Mouse (Mus musculus): ENCODE measurements at regions not wholly inside any gene's neighbourhood (a gene's known extent, or its start where the extent isn't known, plus 50 kb on each side); places are given as distances from the start of the nearest gene placed in this dataset.
"Not testable (repeated sequence)": the region's sequence is repeated elsewhere in the genome, so short reads cannot be mapped to it uniquely, and the experiment has no call there.

GRCm38 (mm10) chr17:47239086-47239485, 129.6 kb upstream of the Mrps10 start:
- TF ChIP-seq POLR2A (IDR thresholded peaks at IDR 0.05; ENCODE audit: borderline replicate concordance, extremely low read depth, insufficient read depth, insufficient read length) = no peak
- WGBS = 89% methylated on average over 4 of the region's 4 CpGs
- no peak overlapping the region for H3K27ac ChIP-seq (replicated peaks; ENCODE audit: low read depth, low read length)
- H3K36me3 ChIP-seq (ENCODE audit: control insufficient read depth, insufficient read depth, low read length) = peaks cover 45% of the 10 kb centered on the region
- H3K9me3 ChIP-seq (ENCODE audit: control insufficient read depth, low read length) = no peaks in the 10 kb centered on the region
- H3K9ac ChIP-seq (ENCODE audit: low read depth, low read length, severe bottlenecking) = no peak overlapping the region
- DNase-seq (ENCODE audit: low spot score) (no peak), ATAC-seq (ENCODE audit: low FRiP score, low read depth) (no peak)
- no peak overlapping the region for H3K4me2 ChIP-seq (replicated peaks; ENCODE audit: low read depth, low read length, severe bottlenecking)
- H3K4me3 ChIP-seq (replicated peaks; ENCODE audit: low read length) = no peak overlapping the region
- H3K4me1 ChIP-seq (ENCODE audit: control insufficient read depth, insufficient read depth, low read length) = no peaks in the 10 kb centered on the region
- H3K27me3 ChIP-seq (ENCODE audit: control insufficient read depth, insufficient read depth, low read length) = no peaks in the 10 kb centered on the region

GRCm38 (mm10) chr17:47237881-47238280, 130.8 kb upstream of the Mrps10 start:
- not testable (repeated sequence) for H3K27me3 ChIP-seq (ENCODE audit: control insufficient read depth, insufficient read depth, low read length); ATAC-seq (ENCODE audit: low FRiP score, low read depth); H3K9me3 ChIP-seq (ENCODE audit: control insufficient read depth, low read length); H3K9ac ChIP-seq (ENCODE audit: low read depth, low read length, severe bottlenecking); H3K4me1 ChIP-seq (ENCODE audit: control insufficient read depth, insufficient read depth, low read length); H3K4me2 ChIP-seq (replicated peaks; ENCODE audit: low read depth, low read length, severe bottlenecking); DNase-seq (ENCODE audit: low spot score); H3K4me3 ChIP-seq (replicated peaks; ENCODE audit: low read length); H3K27ac ChIP-seq (replicated peaks; ENCODE audit: low read depth, low read length)
- WGBS = 92% methylated on average over 3 of the region's 3 CpGs
- peaks cover 38% of the 10 kb centered on the region for H3K36me3 ChIP-seq (ENCODE audit: control insufficient read depth, insufficient read depth, low read length)

- H3K9me3 ChIP-seq (ENCODE audit: control insufficient read depth, low read length) = peaks cover 1% of the 10 kb centered on the region; the same call in 1 of the 2 replicates
- ATAC-seq (ENCODE audit: low FRiP score, low read depth) (no peak), DNase-seq (ENCODE audit: low spot score) (no peak)
- H3K27ac ChIP-seq (replicated peaks; ENCODE audit: low read depth, low read length) = no peak overlapping the region
- H3K4me1 ChIP-seq (ENCODE audit: control insufficient read depth, insufficient read depth, low read length) = no peaks in the 10 kb centered on the region
- H3K4me2 ChIP-seq (replicated peaks; ENCODE audit: low read depth, low read length, severe bottlenecking) = no peak overlapping the region
- TF ChIP-seq POLR2A (IDR thresholded peaks at IDR 0.05; ENCODE audit: borderline replicate concordance, extremely low read depth, insufficient read depth, insufficient read length) = no peak
- no peak overlapping the region for H3K9ac ChIP-seq (ENCODE audit: low read depth, low read length, severe bottlenecking)
- H3K36me3 ChIP-seq (ENCODE audit: control insufficient read depth, insufficient read depth, low read length) = peaks cover 52% of the 10 kb centered on the region
- 81% methylated on average over 11 of the region's 11 CpGs for WGBS
- no peaks in the 10 kb centered on the region for H3K27me3 ChIP-seq (ENCODE audit: control insufficient read depth, insufficient read depth, low read length)
- H3K4me3 ChIP-seq (replicated peaks; ENCODE audit: low read length) = no peak overlapping the region
Observed at GRCm38 (mm10) chr17:47234343-47234742, 134.3 kb upstream of the Mrps10 start.

- no peak overlapping the region for H3K9ac ChIP-seq (ENCODE audit: low read depth, low read length, severe bottlenecking)
- H3K9me3 ChIP-seq (ENCODE audit: control insufficient read depth, low read length) = peaks cover 6% of the 10 kb centered on the region; the same call in 1 of the 2 replicates
- H3K27ac ChIP-seq (replicated peaks; ENCODE audit: low read depth, low read length) = no peak overlapping the region
- 28% methylated on average over 8 of the region's 8 CpGs for whole genome bisulfite sequencing
- DNase-seq (ENCODE audit: low spot score) (no peak), ATAC-seq (ENCODE audit: low FRiP score, low read depth) (no peak)
- H3K4me1 ChIP-seq (ENCODE audit: control insufficient read depth, insufficient read depth, low read length) = no peaks in the 10 kb centered on the region
- H3K4me2 ChIP-seq (replicated peaks; ENCODE audit: low read depth, low read length, severe bottlenecking) = no peak overlapping the region
- peaks cover 48% of the 10 kb centered on the region for H3K36me3 ChIP-seq (ENCODE audit: control insufficient read depth, insufficient read depth, low read length)
- H3K4me3 ChIP-seq (replicated peaks; ENCODE audit: low read length) = no peak overlapping the region
- H3K27me3 ChIP-seq (ENCODE audit: control insufficient read depth, insufficient read depth, low read length) = no peaks in the 10 kb centered on the region
- TF ChIP-seq POLR2A (IDR thresholded peaks at IDR 0.05; ENCODE audit: borderline replicate concordance, extremely low read depth, insufficient read depth, insufficient read length) = no peak
Observed at GRCm38 (mm10) chr17:47233003-47233678, 135.5 kb upstream of the Mrps10 start.

GRCm38 (mm10) chr17:47230715-47231114, 138.0 kb upstream of the Mrps10 start:
- Histone ChIP-seq H3K36me3 (ENCODE audit: control insufficient read depth, insufficient read depth, low read length) (peaks cover 30% of the 10 kb centered on the region), H3K4me3 (replicated peaks; ENCODE audit: low read length) (no peak overlapping the region), H3K4me1 (ENCODE audit: control insufficient read depth, insufficient read depth, low read length) (0 out of 2 replicates have a peak, but pooled peaks cover 3% of the 10 kb centered on the region), H3K9ac (ENCODE audit: low read depth, low read length, severe bottlenecking) (no peak overlapping the region), H3K27ac (replicated peaks; ENCODE audit: low read depth, low read length) (no peak overlapping the region), H3K27me3 (ENCODE audit: control insufficient read depth, insufficient read depth, low read length) (no peaks in the 10 kb centered on the region), H3K9me3 (ENCODE audit: control insufficient read depth, low read length) (peaks cover 6% of the 10 kb centered on the region; the same call in 1 of the 2 replicates), H3K4me2 (replicated peaks; ENCODE audit: low read depth, low read length, severe bottlenecking) (no peak overlapping the region)
- DNase-seq (ENCODE audit: low spot score) (no peak), ATAC-seq (ENCODE audit: low FRiP score, low read depth) (no peak)
- TF ChIP-seq POLR2A (IDR thresholded peaks at IDR 0.05; ENCODE audit: borderline replicate concordance, extremely low read depth, insufficient read depth, insufficient read length) = no peak
- 99% methylated on average over 10 of the region's 10 CpGs for WGBS
